ENCODE assay signal across 18 mouse cellular contexts in genomic region chr9:47999632-48000031, GRCm38 (mm10).
DNase-seq lines count a peak whose midpoint lies in the region; ATAC-seq and TF ChIP-seq lines count a peak whose summit lies in the region.
"Had no signal": no experiment of that assay in that cellular context is flagged by ENCODE, and none has a peak within 500 bp of the region (broad histone marks: within the 10 kb centered on the region; RNA-seq: fewer than 3 reads in every experiment).

No protein-coding gene starts in this region.

- DNase-seq in frontal cortex, postnatal 14 days (ENCODE audit: low spot score in 2 of 2) = no peak
- peak in 1 of 2 experiments; percentile 34 for DNase-seq in layer of hippocampus, adult 2 months (ENCODE audit: low spot score in 2 of 2)
- no peak for DNase-seq in layer of hippocampus, adult 11-12 months (ENCODE audit: low spot score)
- peak; percentile 10 to 23 for DNase-seq in left cerebral cortex, postnatal 36 days (ENCODE audit: low spot score in 2 of 2)
- DNase-seq in left cerebral cortex, adult 11 months (ENCODE audit: low spot score) = no peak
- peak; percentile 53 for DNase-seq in brain, adult 2 months (ENCODE audit: low read depth, low spot score)
- no peak for DNase-seq in kidney, postnatal 36 days
- DNase-seq: adrenal gland, postnatal 10 days; cerebellum, adult 11-12 months; cerebellum, adult 9-10 months; cerebellum, postnatal 25 days; forebrain, postnatal 0 days; gastrocnemius, postnatal 14 days; heart, postnatal 36 days had no signal

- peak overlapping the region; percentile 18; the same call in 1 of the 2 replicates for H3K27ac ChIP-seq in layer of hippocampus, adult 2 months
- H3K27ac ChIP-seq: forebrain, embryonic 13.5 days; heart, embryonic 13.5 days; hindbrain, embryonic 15.5 days had no signal

- H3K4me3 ChIP-seq in layer of hippocampus, adult 2 months = no peak overlapping the region
- H3K4me3 ChIP-seq: forebrain, embryonic 13.5 days; heart, embryonic 13.5 days; hindbrain, embryonic 15.5 days had no signal

- intact Hi-C loops in left cerebral cortex, postnatal 36 days (cut with DNase I) = no loop called here

- peak; percentile 77 for ATAC-seq in frontal cortex, adult (ENCODE audit: low TSS enrichment)
- ATAC-seq: forebrain, embryonic 13.5 days; forebrain, postnatal 0 days had no signal

- TF ChIP-seq CTCF in layer of hippocampus, adult 2 months (conservative IDR thresholded peaks at IDR 0.05) = no peak

Comparison
In these comparisons a context has a peak if more than half of its experiments do, and no peak if none do; other contexts are left out.
1. DNase-seq: peak in left cerebral cortex, postnatal 36 days (2 of 2) and brain, adult 2 months (single experiment); none in frontal cortex, postnatal 14 days (0 of 2), layer of hippocampus, adult 11-12 months (single experiment), left cerebral cortex, adult 11 months (single experiment) and kidney, postnatal 36 days (0 of 2).